In the genomic region with DNA sequence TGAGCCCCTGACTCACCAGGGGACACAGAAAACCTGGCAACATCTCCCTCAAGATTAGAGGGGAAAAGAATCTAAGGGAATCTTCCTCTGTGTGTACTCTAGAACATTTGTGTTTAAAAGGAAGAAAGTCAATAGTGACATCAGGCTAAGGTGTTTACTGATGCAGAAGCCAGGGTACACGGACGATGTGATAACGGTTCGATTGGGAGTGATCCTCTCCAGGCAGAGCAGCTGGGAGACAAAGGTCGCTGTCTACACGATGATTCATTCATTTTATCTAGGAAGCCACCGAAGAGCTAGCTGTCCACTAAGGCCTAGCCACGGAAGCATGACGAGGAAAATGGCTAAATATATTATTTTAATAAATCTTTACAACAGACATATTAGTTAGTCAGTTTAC, we compare ENCODE assay signal across 23 mouse cellular contexts. TPM values are rescaled to one million over a fixed set of nuclear protein-coding genes. Genes with fewer than 3 reads are reported as not detected.
DNase-seq lines count a peak whose midpoint lies in the region; ATAC-seq lines count a peak whose summit lies in the region.
"Had no signal": no experiment of that assay in that cellular context is flagged by ENCODE, and none has a peak within 500 bp of the region (broad histone marks: within the 10 kb centered on the region; RNA-seq: fewer than 3 reads in every experiment).

No protein-coding gene starts in this region.

- H3K27me3 ChIP-seq in intestine, embryonic 15.5 days (replicated peaks) = no peaks in the 10 kb centered on the region
- H3K27me3 ChIP-seq in intestine, embryonic 16.5 days (replicated peaks; ENCODE audit: control insufficient read depth, insufficient read depth, low read length) = no peaks in the 10 kb centered on the region
- H3K27me3 ChIP-seq: embryonic facial prominence, embryonic 15.5 days had no signal

- H3K9me3 ChIP-seq in intestine, embryonic 15.5 days = no peaks in the 10 kb centered on the region
- H3K9me3 ChIP-seq in intestine, embryonic 16.5 days (ENCODE audit: control insufficient read depth, low read length) = no peaks in the 10 kb centered on the region
- H3K9me3 ChIP-seq: embryonic facial prominence, embryonic 15.5 days; forebrain, embryonic 10.5 days; G1E; hindbrain, embryonic 10.5 days had no signal

- 36% methylated on average over 9 of the region's 9 CpGs for WGBS in intestine, embryonic 15.5 days
- WGBS in intestine, embryonic 16.5 days = 39% methylated on average over 9 of the region's 9 CpGs

- peaks cover 44% of the 10 kb centered on the region for H3K4me1 ChIP-seq in intestine, embryonic 15.5 days (replicated peaks)
- peaks cover 35% of the 10 kb centered on the region for H3K4me1 ChIP-seq in intestine, embryonic 16.5 days (ENCODE audit: control insufficient read depth, insufficient read depth, low read length)

- H3K27ac ChIP-seq in intestine, embryonic 15.5 days = no peak overlapping the region
- H3K27ac ChIP-seq in intestine, embryonic 16.5 days (ENCODE audit: low read length) = no peak overlapping the region
- H3K27ac ChIP-seq: forebrain, embryonic 10.5 days; hindbrain, embryonic 10.5 days; hindbrain, embryonic 14.5 days had no signal

- DNase-seq in adrenal gland, adult (ENCODE audit: inconsistent age in 2 of 2, low spot score in 1 of 2) = peak; percentile 43 to 76
- DNase-seq in adrenal gland, postnatal 10 days = no peak
- peak; percentile 18 for DNase-seq in MN1 (ENCODE audit: low spot score)
- peak; percentile 76 for DNase-seq in yolk sac, embryonic 10.5 days (ENCODE audit: low spot score)
- no peak for DNase-seq in right cerebral cortex, adult 2 months (ENCODE audit: low spot score in 2 of 2)
- DNase-seq: adrenal gland, adult 8-10 months; B cell, adult 2 months; cerebellum, adult 11 months; cerebellum, adult 8-10 months; cerebellum, postnatal 14 days; embryo, embryonic 11 days; gastrocnemius, adult 2 months; gastrocnemius, postnatal 25 days had no signal

- no peak overlapping the region for H3K4me2 ChIP-seq in intestine, embryonic 15.5 days (replicated peaks)
- no peak overlapping the region for H3K4me2 ChIP-seq in intestine, embryonic 16.5 days (ENCODE audit: low read depth, low read length)
- H3K4me2 ChIP-seq: embryonic facial prominence, embryonic 15.5 days; hindbrain, embryonic 14.5 days had no signal

- H3K36me3 ChIP-seq in intestine, embryonic 15.5 days = no peaks in the 10 kb centered on the region
- no peaks in the 10 kb centered on the region for H3K36me3 ChIP-seq in intestine, embryonic 16.5 days (ENCODE audit: control insufficient read depth, insufficient read depth, low read length)
- H3K36me3 ChIP-seq: embryonic facial prominence, embryonic 15.5 days; forebrain, embryonic 10.5 days; G1E; hindbrain, embryonic 10.5 days had no signal

- H3K4me3 ChIP-seq in intestine, embryonic 15.5 days (replicated peaks) = no peak overlapping the region
- H3K4me3 ChIP-seq in intestine, embryonic 16.5 days (ENCODE audit: low read length) = no peak overlapping the region
- H3K4me3 ChIP-seq: embryonic facial prominence, embryonic 15.5 days; erythroblast, embryonic 14.5 days; forebrain, embryonic 10.5 days; gastrocnemius, adult 2 months; hindbrain, embryonic 10.5 days had no signal

- ATAC-seq in intestine, embryonic 15.5 days = 0 out of 2 replicates have a peak, but pooled peaks have one; percentile 14
- ATAC-seq in intestine, embryonic 16.5 days = no peak
- ATAC-seq: CD4-positive, CD25-positive, alpha-beta regulatory T cell, adult 4 months; forebrain, embryonic 14.5 days had no signal

- no peak overlapping the region for H3K9ac ChIP-seq in intestine, embryonic 15.5 days
- no peak overlapping the region for H3K9ac ChIP-seq in intestine, embryonic 16.5 days (ENCODE audit: low read depth, low read length)
- H3K9ac ChIP-seq: embryonic facial prominence, embryonic 15.5 days; hindbrain, embryonic 14.5 days had no signal

RNA-seq across cellular contexts. Expression of gene Creb3l2, which starts 44.0 kb away (rescaled TPM):
- total RNA-seq in adrenal gland, postnatal 10 days (2021) = 10 to 100 TPM; 42.8 to 46.2 TPM
- polyA plus RNA-seq in intestine, embryonic 15.5 days (2015; fragmentation: Nextera tagmentation; extraction: Ambion mirVana) = 15.6 and 15.8 TPM in 2 replicates
- 13.4 and 13.9 TPM in 2 replicates for polyA plus RNA-seq in intestine, embryonic 16.5 days (2015; fragmentation: Nextera tagmentation; extraction: Ambion mirVana)
- polyA plus RNA-seq: G1E had no signal

Comparison
In these comparisons a context has a peak if more than half of its experiments do, and no peak if none do; other contexts are left out.
1. DNase-seq: peak in adrenal gland, adult (2 of 2), MN1 (single experiment) and yolk sac, embryonic 10.5 days (single experiment); none in adrenal gland, postnatal 10 days (single experiment) and right cerebral cortex, adult 2 months (0 of 2).